ENCODE assay signal across 9 mouse cellular contexts in genomic region chr13:13574258-13574870, GRCm38 (mm10). TPM values are rescaled to one million over a fixed set of nuclear protein-coding genes. Genes with fewer than 3 reads are reported as not detected.
DNase-seq lines count a peak whose midpoint lies in the region; ATAC-seq and TF ChIP-seq lines count a peak whose summit lies in the region.
"Had no signal": no experiment of that assay in that cellular context is flagged by ENCODE, and none has a peak within 500 bp of the region (broad histone marks: within the 10 kb centered on the region; RNA-seq: fewer than 3 reads in every experiment).

No protein-coding gene starts in this region.

- H3K27me3 ChIP-seq in hindbrain, embryonic 15.5 days = no peaks in the 10 kb centered on the region
- H3K27me3 ChIP-seq in hindbrain, embryonic 11.5 days (ENCODE audit: control insufficient read depth, insufficient read depth, low read length) = no peaks in the 10 kb centered on the region
- H3K27me3 ChIP-seq in stomach, postnatal 0 days (ENCODE audit: control insufficient read depth, insufficient read depth, low read length) = no peaks in the 10 kb centered on the region

- no peak for DNase-seq in hindbrain, embryonic 11.5 days (ENCODE audit: low spot score)
- peak; percentile 68 for DNase-seq in cerebellum, adult 11 months
- peak; percentile 76 to 79 for DNase-seq in cerebellum, postnatal 25 days
- DNase-seq in left cerebral cortex, postnatal 14 days (ENCODE audit: low spot score in 2 of 2) = peak; percentile 21 to 38
- DNase-seq in stomach, postnatal 0 days (ENCODE audit: low spot score) = no peak
- no peak for DNase-seq in urinary bladder, adult 18-20 months (ENCODE audit: low spot score in 2 of 2)

- intact Hi-C loops in left cerebral cortex, postnatal 14 days (cut with DNase I) = no loop called here

- TF ChIP-seq CTCF in stomach, postnatal 0 days (IDR thresholded peaks at IDR 0.05; ENCODE audit: low read depth) = no peak

- H3K27ac ChIP-seq in hindbrain, embryonic 15.5 days (replicated peaks) = no peak overlapping the region
- H3K27ac ChIP-seq in hindbrain, embryonic 11.5 days (ENCODE audit: low read depth, low read length) = no peak overlapping the region
- no peak overlapping the region for H3K27ac ChIP-seq in stomach, postnatal 0 days (replicated peaks)

- WGBS in hindbrain, embryonic 15.5 days = 70% methylated on average over 8 of the region's 8 CpGs
- 81% methylated on average over 8 of the region's 8 CpGs for WGBS in hindbrain, embryonic 11.5 days
- WGBS in stomach, postnatal 0 days = 82% methylated on average over 8 of the region's 8 CpGs

- H3K4me2 ChIP-seq in hindbrain, embryonic 15.5 days = no peak overlapping the region
- H3K4me2 ChIP-seq in hindbrain, embryonic 11.5 days (replicated peaks; ENCODE audit: low read depth, low read length) = no peak overlapping the region
- H3K4me2 ChIP-seq in stomach, postnatal 0 days (replicated peaks; ENCODE audit: low read depth) = no peak overlapping the region
- H3K4me2 ChIP-seq: lung, embryonic 14.5 days had no signal

- no peak overlapping the region for H3K4me3 ChIP-seq in hindbrain, embryonic 15.5 days
- H3K4me3 ChIP-seq in hindbrain, embryonic 11.5 days (ENCODE audit: low read depth, low read length) = no peak overlapping the region
- H3K4me3 ChIP-seq in stomach, postnatal 0 days (ENCODE audit: low read depth, low read length) = no peak overlapping the region

- H3K9ac ChIP-seq in hindbrain, embryonic 15.5 days = no peak overlapping the region
- no peak overlapping the region for H3K9ac ChIP-seq in hindbrain, embryonic 11.5 days (ENCODE audit: low read depth, low read length)
- no peak overlapping the region for H3K9ac ChIP-seq in stomach, postnatal 0 days (ENCODE audit: low read length)
- H3K9ac ChIP-seq: lung, embryonic 14.5 days had no signal

- ATAC-seq in hindbrain, embryonic 15.5 days (ENCODE audit: low FRiP score, low read depth) = 0 out of 2 replicates have a peak, but pooled peaks have one; percentile 4
- no peak for ATAC-seq in hindbrain, embryonic 11.5 days (ENCODE audit: low FRiP score)
- no peak for ATAC-seq in stomach, postnatal 0 days (ENCODE audit: low FRiP score, low TSS enrichment)
- ATAC-seq in activated CD4-positive, CD25-positive, alpha-beta regulatory T cell, adult 4 months = no peak

- H3K9me3 ChIP-seq in hindbrain, embryonic 15.5 days = no peaks in the 10 kb centered on the region
- no peaks in the 10 kb centered on the region for H3K9me3 ChIP-seq in hindbrain, embryonic 11.5 days (ENCODE audit: control insufficient read depth, low read length)
- no peaks in the 10 kb centered on the region for H3K9me3 ChIP-seq in stomach, postnatal 0 days (ENCODE audit: control insufficient read depth, low read length)

- no peaks in the 10 kb centered on the region for H3K36me3 ChIP-seq in hindbrain, embryonic 15.5 days
- H3K36me3 ChIP-seq in hindbrain, embryonic 11.5 days (ENCODE audit: control insufficient read depth, insufficient read depth, low read length) = no peaks in the 10 kb centered on the region
- no peaks in the 10 kb centered on the region for H3K36me3 ChIP-seq in stomach, postnatal 0 days (ENCODE audit: control insufficient read depth, insufficient read depth, low read length)

- peaks cover 30% of the 10 kb centered on the region for H3K4me1 ChIP-seq in hindbrain, embryonic 15.5 days (replicated peaks)
- H3K4me1 ChIP-seq in hindbrain, embryonic 11.5 days (replicated peaks; ENCODE audit: control insufficient read depth, insufficient read depth, low read length) = no peaks in the 10 kb centered on the region
- H3K4me1 ChIP-seq in stomach, postnatal 0 days (replicated peaks; ENCODE audit: control insufficient read depth, insufficient read depth) = no peaks in the 10 kb centered on the region; the same call in 1 of the 2 replicates

- TF ChIP-seq EP300 in stomach, postnatal 0 days (optimal IDR thresholded peaks at IDR 0.05) = no peak

RNA-seq across cellular contexts. Expression of gene Lyst, which starts 15.8 kb away (rescaled TPM):
- polyA plus RNA-seq in hindbrain, embryonic 15.5 days (2015; fragmentation: Nextera tagmentation; extraction: Ambion mirVana) = 4.7 and 5.0 TPM in 2 replicates
- polyA plus RNA-seq in hindbrain, embryonic 11.5 days (2014; fragmentation: Nextera tagmentation; extraction: Ambion mirVana) = 1.9 and 4.7 TPM in 2 replicates
- total RNA-seq in left cerebral cortex, postnatal 14 days (2021) = 10 to 100 TPM; 34.8 to 44.6 TPM
- 2.0 and 2.6 TPM in 2 replicates for polyA plus RNA-seq in stomach, postnatal 0 days (2015; fragmentation: Nextera tagmentation; extraction: Ambion mirVana)
- polyA plus RNA-seq in activated CD4-positive, CD25-positive, alpha-beta regulatory T cell, adult 4 months (2017; shearing (Covaris generic)) = 10 to 100 TPM in 1 of 2 experiments, 1 to 10 TPM in 1; 9.4 to 14.2 TPM

Comparison
In these comparisons a context has a peak if more than half of its experiments do, and no peak if none do; other contexts are left out.
1. DNase-seq: peak in cerebellum, adult 11 months (single experiment), cerebellum, postnatal 25 days (2 of 2) and left cerebral cortex, postnatal 14 days (2 of 2); none in hindbrain, embryonic 11.5 days (single experiment), stomach, postnatal 0 days (single experiment) and urinary bladder, adult 18-20 months (0 of 2).